Mouse (Mus musculus) testis, adult 2 months (tissue): ENCODE measurements around the gene Cyp21a1.

Experiments used
- CTCF ChIP-seq: fragments of 200-500 bp; IDR thresholded peaks from 2 replicates; pipeline ENCODE4 v1.5.1; 2012; ENCODE audit warnings: low read depth, mild to moderate bottlenecking, inconsistent platforms, low read length, moderate library complexity; ENCODE audit not compliant: control insufficient read depth, insufficient read depth, insufficient replicate concordance
- POLR2A ChIP-seq: fragments of 200-500 bp; IDR thresholded peaks from 2 replicates; pipeline ENCODE4 v1.6.1; 2012; ENCODE audit warnings: low read depth, mild to moderate bottlenecking, inconsistent platforms, low read length, moderate library complexity; ENCODE audit not compliant: control insufficient read depth

DNA sequence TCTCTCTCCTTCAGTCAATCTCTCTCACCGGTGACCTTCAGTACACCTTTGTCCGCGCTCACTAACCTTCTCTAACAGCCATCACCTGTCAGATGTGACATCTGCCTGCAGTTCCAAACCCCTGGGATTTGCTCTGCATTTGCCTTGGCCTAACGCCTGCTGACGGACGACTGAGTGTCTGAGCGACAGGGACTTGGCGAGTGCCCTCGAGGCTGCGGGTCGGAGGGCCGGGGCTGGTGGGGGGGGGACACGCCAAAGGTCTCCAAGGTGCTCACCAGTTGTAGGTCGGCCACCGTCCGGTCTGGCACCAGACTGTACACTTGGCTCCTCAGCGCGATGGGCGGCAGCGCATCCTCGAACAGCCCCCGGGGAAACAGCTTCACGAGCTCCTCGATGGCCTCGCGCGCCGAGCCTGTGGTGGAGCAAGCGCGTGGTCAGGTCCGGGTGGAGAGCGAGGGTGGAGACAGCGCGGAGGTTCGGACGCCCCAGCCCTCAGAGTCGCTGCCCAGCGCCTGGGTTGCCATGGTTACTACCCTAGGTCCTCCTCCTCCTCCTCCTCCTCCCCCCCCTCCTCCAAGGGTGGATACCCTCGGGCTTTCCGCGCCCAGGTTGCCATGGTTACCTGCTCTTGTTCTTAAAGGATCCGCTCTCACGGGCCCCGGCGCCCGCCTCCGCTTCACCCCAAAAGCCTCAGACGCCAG, 31.9 kb upstream of the Cyp21a1 start:
- TF ChIP-seq CTCF (no peak), POLR2A (no peak)
